Mouse (Mus musculus) left cerebral cortex, adult 2 months (tissue): Measurements from ENCODE around the gene Inip. TPM values are rescaled to one million over a fixed set of nuclear protein-coding genes. Genes with fewer than 3 reads are reported as not detected.

Experiments used
- DNase-seq, 2 experiments: peaks; one replicate each; pipeline ENCODE4 v3.0.0; 2021 to 2022; ENCODE audit warnings: low spot score in 2 of 2, mixed read lengths in 1 of 2; ENCODE audit errors: extremely low spot score in 1 of 2
- H3K27ac ChIP-seq: fragments of 200-600 bp; 2 replicates; pipeline ENCODE4 v1.8.1; 2022
- H3K4me3 ChIP-seq: fragments of 200-600 bp; 2 replicates; pipeline ENCODE4 v1.8.1; 2022
- CTCF ChIP-seq: fragments of 200-600 bp; IDR thresholded peaks from 2 replicates; pipeline ENCODE4 v1.8.1; 2022; ENCODE audit warnings: antibody characterized with exemption, mild to moderate bottlenecking, moderate library complexity
- intact Hi-C: fragments of 180-260 bp; cut with DNase I; formaldehyde crosslinking; loops from one replicate; pipeline ENCODE4 v1.15.1; 2025
- total RNA-seq, 2 experiments: library from RNA; stranded (reverse); gene quantifications; 2 replicates each; pipeline ENCODE4 v1.2.3; 2021

The Inip gene
- total RNA-seq, 2 experiments from 2014 or later, result 22.3 to 23.1 TPM

GRCm38 (mm10) chr4:59765385-59766005 lies 35.9 kb downstream of the Inip start:
- no peak overlapping the region for H3K4me3 ChIP-seq
- DNase-seq, result no peak
- H3K27ac ChIP-seq, result no peak overlapping the region
- TF ChIP-seq CTCF, result no peak
- intact Hi-C loops, result no loop called here

GRCm38 (mm10) chr4:59764950-59765349 lies 36.4 kb downstream of the Inip start:
- no peak for TF ChIP-seq CTCF
- intact Hi-C loops, result no loop called here
- DNase-seq, result no peak
- Histone ChIP-seq H3K27ac (no peak overlapping the region), H3K4me3 (no peak overlapping the region)

GRCm38 (mm10) chr4:59761365-59761729 lies 40.0 kb downstream of the Inip start:
- intact Hi-C loops, result no loop called here
- no peak for TF ChIP-seq CTCF
- no peak for DNase-seq
- Histone ChIP-seq H3K4me3 (no peak overlapping the region), H3K27ac (no peak overlapping the region)

- intact Hi-C loops, result no loop called here
- peak in 1 of 2 experiments; percentile 32 for DNase-seq
- no peak overlapping the region for H3K4me3 ChIP-seq
Observed at GRCm38 (mm10) chr4:59760636-59761364, 40.6 kb downstream of the Inip start.

GRCm38 (mm10) chr4:59760016-59760415 lies 41.4 kb downstream of the Inip start:
- H3K27ac ChIP-seq, result no peak overlapping the region
- DNase-seq, result no peak
- H3K4me3 ChIP-seq, result no peak overlapping the region
- TF ChIP-seq CTCF, result no peak; the same call in 1 of the 2 replicates
- intact Hi-C loops, result no loop called here

More at GRCm38 (mm10) chr4:59760636-59761364, 40.6 kb downstream of the Inip start:
- TF ChIP-seq CTCF, result peak; percentile 60
- H3K27ac ChIP-seq, result no peak overlapping the region

GRCm38 (mm10) chr4:59757452-59758435 lies 43.6 kb downstream of the Inip start:
- no peak for DNase-seq
- H3K4me3 ChIP-seq, result no peak overlapping the region
- no peak overlapping the region for H3K27ac ChIP-seq
- intact Hi-C loops, result loop anchor here (5.0 kb wide), 1 partner anchor 130 kb away; the partner anchor contains the start of gene E130308A19Rik
- TF ChIP-seq CTCF, result no peak

GRCm38 (mm10) chr4:59756332-59757082 lies 44.9 kb downstream of the Inip start:
- no peak overlapping the region for H3K4me3 ChIP-seq
- peak; percentile 67 to 69 for DNase-seq
- no peak for TF ChIP-seq CTCF
- no peak overlapping the region for H3K27ac ChIP-seq
- intact Hi-C loops, result loop anchor here (5.0 kb wide), 1 partner anchor 129 kb away; the partner anchor contains the start of gene E130308A19Rik

- no peak for TF ChIP-seq CTCF
- Histone ChIP-seq H3K27ac (no peak overlapping the region), H3K4me3 (no peak overlapping the region)
- intact Hi-C loops, result no loop called here
- DNase-seq, result no peak
Observed at GRCm38 (mm10) chr4:59753491-59754140, 47.8 kb downstream of the Inip start.

GRCm38 (mm10) chr4:59739882-59740281 lies 61.5 kb downstream of the Inip start:
- intact Hi-C loops, result no loop called here
- Histone ChIP-seq H3K27ac (no peak overlapping the region), H3K4me3 (no peak overlapping the region)
- no peak for DNase-seq
- no peak for TF ChIP-seq CTCF

- no peak overlapping the region for H3K4me3 ChIP-seq
- DNase-seq, result no peak
- TF ChIP-seq CTCF, result peak; percentile 22
- no peak overlapping the region for H3K27ac ChIP-seq
- intact Hi-C loops, result no loop called here
Observed at GRCm38 (mm10) chr4:59739321-59739720, 62.1 kb downstream of the Inip start.

GRCm38 (mm10) chr4:59731544-59731943 lies 69.8 kb downstream of the Inip start:
- no peak for DNase-seq
- intact Hi-C loops, result no loop called here
- TF ChIP-seq CTCF, result no peak
- Histone ChIP-seq H3K27ac (no peak overlapping the region), H3K4me3 (no peak overlapping the region)
